In genomic region chr16:91969516-91970031, GRCm38 (mm10) we compare ENCODE assay signal across 11 mouse cellular contexts.
DNase-seq lines count a peak whose midpoint lies in the region; ATAC-seq lines count a peak whose summit lies in the region.
"Had no signal": no experiment of that assay in that cellular context is flagged by ENCODE, and none has a peak within 500 bp of the region (broad histone marks: within the 10 kb centered on the region; RNA-seq: fewer than 3 reads in every experiment).

No protein-coding gene starts in this region.

- H3K27ac ChIP-seq in liver, embryonic 12.5 days: 0 out of 2 replicates have a peak overlapping the region, but pooled peaks have one; percentile 21
- no peak overlapping the region for H3K27ac ChIP-seq in hindbrain, embryonic 13.5 days
- H3K27ac ChIP-seq: left cerebral cortex, adult 2 months; midbrain, embryonic 13.5 days had no signal

- no peaks in the 10 kb centered on the region for H3K9me3 ChIP-seq in liver, embryonic 12.5 days (replicated peaks)
- H3K9me3 ChIP-seq in hindbrain, embryonic 13.5 days: no peaks in the 10 kb centered on the region
- H3K9me3 ChIP-seq: midbrain, embryonic 13.5 days had no signal

- no peak overlapping the region for H3K9ac ChIP-seq in liver, embryonic 12.5 days
- no peak overlapping the region for H3K9ac ChIP-seq in hindbrain, embryonic 13.5 days
- H3K9ac ChIP-seq: midbrain, embryonic 13.5 days had no signal

- no peak overlapping the region for H3K4me2 ChIP-seq in liver, embryonic 12.5 days
- no peak overlapping the region for H3K4me2 ChIP-seq in hindbrain, embryonic 13.5 days
- H3K4me2 ChIP-seq: midbrain, embryonic 13.5 days had no signal

- H3K4me1 ChIP-seq in liver, embryonic 12.5 days: peaks cover 31% of the 10 kb centered on the region
- H3K4me1 ChIP-seq in hindbrain, embryonic 13.5 days (replicated peaks): peaks cover 9% of the 10 kb centered on the region

- DNase-seq in MN1 (ENCODE audit: low spot score): peak; percentile 27
- peak; percentile 22 for DNase-seq in brain, adult 2 months (ENCODE audit: low read depth, low spot score)
- DNase-seq in heart, postnatal 14 days: peak; percentile 9 to 30
- no peak for DNase-seq in spleen, postnatal 14 days (ENCODE audit: low spot score in 2 of 2)
- no peak for DNase-seq in layer of hippocampus, adult 11-12 months (ENCODE audit: low spot score)
- DNase-seq: cerebellum, adult 18-20 months; thymus, postnatal 14 days had no signal

- intact Hi-C loops in heart, postnatal 14 days (cut with DNase I): loop anchor here (2.0 kb wide), 1 partner anchor 49 kb away; no protein-coding TSS in a partner anchor

- no peak overlapping the region for H3K4me3 ChIP-seq in liver, embryonic 12.5 days
- H3K4me3 ChIP-seq in hindbrain, embryonic 13.5 days: no peak overlapping the region
- H3K4me3 ChIP-seq: left cerebral cortex, adult 2 months; midbrain, embryonic 13.5 days had no signal

- 14% methylated on average over 10 of the region's 10 CpGs for WGBS in liver, embryonic 12.5 days (ENCODE audit: insufficient replicate concordance)
- whole genome bisulfite sequencing in hindbrain, embryonic 13.5 days: 68% methylated on average over 10 of the region's 10 CpGs

- ATAC-seq in liver, embryonic 12.5 days: no peak
- no peak for ATAC-seq in hindbrain, embryonic 13.5 days (ENCODE audit: low FRiP score)
- ATAC-seq: midbrain, embryonic 13.5 days had no signal

- H3K27me3 ChIP-seq in liver, embryonic 12.5 days (replicated peaks): peaks cover 13% of the 10 kb centered on the region; the same call in 1 of the 2 replicates
- H3K27me3 ChIP-seq in hindbrain, embryonic 13.5 days: 0 out of 2 replicates have a peak, but pooled peaks cover 4% of the 10 kb centered on the region
- H3K27me3 ChIP-seq: midbrain, embryonic 13.5 days had no signal

- H3K36me3 ChIP-seq in liver, embryonic 12.5 days: no peaks in the 10 kb centered on the region
- H3K36me3 ChIP-seq in hindbrain, embryonic 13.5 days: no peaks in the 10 kb centered on the region
- H3K36me3 ChIP-seq: midbrain, embryonic 13.5 days had no signal

Comparison
In these comparisons a context has a peak if more than half of its experiments do, and no peak if none do; other contexts are left out.
1. DNase-seq: peak in MN1 (single experiment), brain, adult 2 months (single experiment) and heart, postnatal 14 days (2 of 2); none in spleen, postnatal 14 days (0 of 2) and layer of hippocampus, adult 11-12 months (single experiment).